Mouse (Mus musculus): ENCODE measurements around the gene Slco3a1.

Gene Slco3a1

DNA sequence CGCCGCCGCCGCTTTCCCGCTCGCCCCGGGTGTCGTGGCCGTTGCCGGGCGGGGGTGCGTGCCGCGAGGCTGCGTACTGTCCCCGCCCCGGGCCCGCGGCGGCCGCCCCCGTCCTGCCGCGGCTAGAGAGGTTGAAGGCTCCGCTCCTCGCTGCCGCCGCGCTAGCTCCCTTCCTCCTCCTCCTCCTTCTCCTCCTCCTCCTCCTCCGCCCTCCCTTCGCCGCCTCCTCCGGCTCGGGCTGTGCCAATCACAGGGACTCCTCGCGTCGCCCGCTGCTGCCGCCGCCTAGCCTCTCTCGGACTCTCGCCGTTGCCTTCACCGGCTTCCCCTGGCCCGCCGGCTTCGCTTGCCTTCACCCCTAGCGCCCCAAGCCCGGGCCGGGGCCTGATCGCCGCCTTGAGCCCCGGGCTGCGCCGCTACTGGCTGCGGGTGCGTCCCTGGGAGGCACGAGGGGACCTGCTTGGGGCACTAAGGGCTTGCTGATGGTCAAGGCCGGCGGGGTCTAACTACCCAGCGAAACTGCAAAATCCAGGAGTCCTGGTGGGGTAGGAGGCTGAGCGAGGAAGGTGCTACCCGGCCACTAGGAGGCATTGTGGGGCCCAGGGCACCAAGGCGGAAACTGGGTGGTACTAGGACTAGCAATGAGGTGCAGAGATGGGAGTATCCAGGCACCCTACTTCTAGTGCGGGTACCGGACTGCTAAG is at the start of gene Slco3a1:
Gene Slco3a1 (minus strand): TSS at position 173 of the 704 bp plus-strand sequence.
- in situ Hi-C loops (cut with MboI; ENCODE audit: unreplicated experiment in 2 of 2): no loop called here

DNA sequence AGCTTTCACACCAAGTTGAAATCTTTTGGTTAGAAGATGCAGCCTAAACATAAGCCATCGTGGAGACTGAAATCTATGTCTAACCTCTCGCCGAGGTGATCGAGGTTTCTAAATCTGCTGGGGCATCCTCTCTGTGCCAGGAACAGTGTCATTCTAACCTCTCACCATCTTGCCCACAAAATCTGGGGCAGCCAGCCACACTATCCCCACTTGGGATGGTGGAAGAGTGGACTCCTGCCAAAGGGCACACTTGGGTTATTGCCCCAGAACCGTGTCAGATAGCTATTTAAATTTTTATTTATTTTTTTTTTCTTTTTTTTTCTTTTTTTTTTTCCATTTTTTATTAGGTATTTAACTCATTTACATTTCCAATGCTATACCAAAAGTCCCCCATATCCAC is 46.4 kb upstream of the Slco3a1 start:
- in situ Hi-C loops (cut with MboI; ENCODE audit: unreplicated experiment in 2 of 2): no loop called here

DNA sequence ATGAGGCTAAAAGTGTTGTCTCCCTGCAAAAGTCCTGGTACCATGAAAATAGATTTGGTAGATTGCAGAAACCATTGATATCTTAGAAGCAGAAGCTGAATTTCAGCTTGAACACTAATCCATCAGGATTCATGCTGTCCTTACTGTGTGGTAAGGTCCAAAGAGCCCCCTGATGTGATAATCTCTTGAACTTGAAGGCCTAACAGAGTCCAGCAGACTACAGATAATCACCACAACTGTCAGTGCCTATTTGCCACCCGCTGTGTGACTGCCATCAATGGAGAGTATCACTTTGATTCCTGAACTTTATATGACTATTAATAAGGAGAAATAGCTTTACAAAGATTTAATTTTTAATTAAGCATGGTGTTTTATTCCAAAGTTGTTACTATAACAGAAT is 24.8 kb upstream of the Slco3a1 start:
- in situ Hi-C loops (cut with MboI; ENCODE audit: unreplicated experiment in 2 of 2): no loop called here

DNA sequence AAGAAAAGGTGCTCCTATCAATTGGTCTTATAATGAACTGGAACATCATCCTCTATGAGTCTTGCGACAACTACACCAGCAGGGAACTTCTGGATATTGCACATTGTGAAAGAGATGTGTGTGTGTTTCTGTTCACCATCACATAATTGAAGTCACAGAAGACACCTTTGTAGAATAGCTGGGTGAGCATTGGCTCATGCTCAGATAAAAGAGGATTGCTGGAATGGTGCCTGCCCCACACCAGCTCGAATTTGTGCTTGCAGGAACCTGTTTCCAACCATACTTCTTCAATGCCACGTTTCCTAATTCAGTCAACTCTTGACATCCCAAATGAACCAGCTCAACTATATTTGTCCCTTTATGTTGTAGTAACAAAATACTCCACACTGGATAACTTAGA is 21.1 kb upstream of the Slco3a1 start:
- in situ Hi-C loops (cut with MboI; ENCODE audit: unreplicated experiment in 2 of 2): no loop called here

- in situ Hi-C loops (cut with MboI; ENCODE audit: unreplicated experiment in 2 of 2): no loop called here
These were observed 836 bp upstream of the Slco3a1 start for GRCm38 (mm10) chr7:74555416-74555815.

DNA sequence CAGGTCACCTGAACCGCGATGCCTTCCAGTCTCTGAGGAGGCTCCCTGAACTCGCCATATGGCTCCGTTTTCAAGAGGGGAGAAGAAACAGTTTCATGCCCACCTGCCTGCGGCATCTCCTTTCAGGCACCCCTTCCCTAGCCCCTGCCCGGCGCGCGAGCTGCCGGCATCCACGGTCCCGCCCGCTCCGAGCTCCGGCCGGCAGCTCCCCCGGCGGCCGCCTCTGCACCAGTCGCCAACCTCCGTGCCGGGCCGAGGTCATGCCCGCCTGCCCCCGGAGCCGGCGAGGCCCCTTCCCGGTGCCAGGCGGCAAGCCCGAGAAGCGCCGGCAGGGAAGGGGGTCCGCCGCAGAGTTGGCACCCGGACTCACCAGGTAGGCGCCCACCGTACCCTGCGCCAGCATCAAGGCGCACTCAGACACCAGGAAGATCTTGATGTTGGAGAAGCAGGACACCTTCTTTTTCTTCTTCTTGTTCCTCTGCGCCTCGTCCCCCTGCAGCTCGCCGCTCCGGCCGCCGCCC is 479 bp downstream of the Slco3a1 start:
- in situ Hi-C loops (cut with MboI; ENCODE audit: unreplicated experiment in 2 of 2): no loop called here

- in situ Hi-C loops (cut with MboI; ENCODE audit: unreplicated experiment in 2 of 2): no loop called here
These were observed 1.4 kb downstream of the Slco3a1 start for GRCm38 (mm10) chr7:74553111-74553650.

DNA sequence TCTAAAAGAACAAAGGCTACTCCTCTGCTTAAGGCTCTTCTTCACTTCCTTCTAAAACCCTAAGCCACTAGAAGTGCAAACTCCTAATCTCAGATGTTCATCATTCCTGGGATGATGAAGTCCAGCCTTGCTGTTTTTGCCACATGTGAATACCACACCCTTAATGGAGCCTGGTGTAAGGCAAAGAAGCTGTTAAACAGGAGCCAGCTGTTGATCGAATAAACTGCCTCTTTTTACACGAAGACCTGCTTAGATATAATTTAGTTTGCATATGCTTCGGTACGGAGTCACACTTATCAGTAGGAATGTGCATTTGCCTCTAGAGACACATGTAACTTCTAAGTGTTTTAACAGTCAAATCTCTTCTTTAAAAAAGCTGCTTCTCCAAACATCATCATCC is 2.0 kb downstream of the Slco3a1 start:
- in situ Hi-C loops (cut with MboI; ENCODE audit: unreplicated experiment in 2 of 2): no loop called here

DNA sequence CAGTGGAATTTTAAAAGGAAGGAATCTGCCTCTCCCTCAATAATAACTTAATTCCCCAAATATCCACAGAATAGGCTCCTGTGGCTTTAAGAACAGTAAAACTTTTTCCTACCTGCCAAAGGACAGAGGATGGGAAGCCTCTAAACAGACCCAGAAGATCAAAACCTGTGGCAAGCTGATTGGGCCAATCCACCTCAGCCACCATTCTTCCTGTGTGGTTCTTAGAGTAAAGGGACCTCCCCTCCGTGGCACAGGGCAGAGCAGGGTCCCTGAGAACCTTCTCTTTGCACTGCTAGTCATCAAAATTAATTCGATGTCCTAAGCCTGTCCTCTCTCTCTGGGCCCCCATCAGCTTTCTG is 2.6 kb downstream of the Slco3a1 start:
- in situ Hi-C loops (cut with MboI; ENCODE audit: unreplicated experiment in 2 of 2): no loop called here

DNA sequence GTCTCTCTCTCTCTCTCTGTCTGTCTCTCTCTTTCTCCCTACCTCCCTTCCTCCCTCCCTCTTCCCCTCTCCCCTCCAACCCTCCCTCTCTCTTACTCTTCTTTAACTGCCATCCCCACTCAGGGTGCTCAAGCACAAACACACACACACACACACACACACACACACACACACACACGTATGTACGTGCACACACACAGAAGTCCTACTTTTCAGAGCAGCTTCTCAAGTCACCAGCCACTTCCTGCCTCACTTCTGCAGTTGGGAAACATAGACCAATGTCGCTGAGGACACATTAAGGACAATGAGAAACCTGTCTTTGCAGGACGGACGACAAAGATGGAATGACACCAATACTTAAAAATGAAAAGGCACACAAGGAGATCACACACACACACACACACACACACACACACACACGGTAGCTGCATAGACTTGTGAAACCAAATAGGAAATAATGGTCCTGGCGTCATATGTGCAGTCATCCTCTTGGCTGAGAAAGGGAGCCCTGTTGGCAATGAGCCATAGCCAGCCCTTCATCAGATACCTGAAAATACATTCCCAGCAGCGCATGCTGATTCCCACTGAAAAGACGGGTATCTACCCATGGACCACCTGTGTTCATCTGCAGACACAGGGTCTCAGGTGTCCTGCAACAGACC is 3.1 kb downstream of the Slco3a1 start:
- in situ Hi-C loops (cut with MboI; ENCODE audit: unreplicated experiment in 2 of 2): no loop called here

DNA sequence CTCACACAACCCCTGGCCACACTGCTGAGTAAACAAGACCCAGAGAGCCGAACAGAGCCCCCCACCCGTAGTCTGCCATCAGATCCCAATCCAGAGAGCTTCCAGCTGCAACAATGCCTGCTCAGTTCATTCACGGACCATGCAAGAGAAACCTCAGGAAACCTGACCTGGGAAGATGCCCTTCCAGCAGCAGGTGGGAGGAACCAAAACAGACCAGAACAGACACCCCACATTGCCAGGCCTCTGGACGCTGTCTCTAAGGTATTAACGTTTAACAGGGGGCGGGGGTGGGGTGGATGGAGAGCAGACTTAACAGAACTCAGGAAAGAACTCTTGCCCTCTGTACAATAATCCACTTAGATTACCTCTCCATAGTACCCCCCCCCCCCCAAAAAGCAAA is 4.9 kb downstream of the Slco3a1 start:
- in situ Hi-C loops (cut with MboI; ENCODE audit: unreplicated experiment in 2 of 2): no loop called here

DNA sequence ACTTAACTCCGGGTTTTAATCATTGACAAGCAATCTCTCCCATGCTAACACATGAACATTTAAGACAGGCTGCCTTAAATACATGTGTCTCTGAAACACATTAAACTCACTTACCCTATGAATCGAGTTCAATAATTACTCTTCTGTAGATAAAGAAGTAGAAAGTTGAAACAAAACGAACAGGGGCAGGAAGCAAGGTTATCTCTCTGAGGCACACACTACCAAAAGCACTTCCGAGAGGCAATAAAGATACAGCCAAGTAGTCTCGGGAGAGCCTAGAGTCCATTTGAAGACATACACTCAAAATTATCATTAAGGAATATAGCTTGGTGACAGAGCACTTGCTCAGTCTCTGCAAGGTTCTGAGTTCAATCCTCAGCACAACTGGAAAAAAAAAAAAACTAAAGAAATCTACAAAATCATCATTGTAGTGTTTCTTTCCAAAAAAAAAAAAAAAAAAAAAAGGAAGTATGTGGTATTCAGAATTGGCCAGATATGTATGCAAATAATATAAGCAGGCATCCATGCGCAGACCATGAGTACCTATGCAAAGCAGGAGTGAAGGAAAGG is 5.5 kb downstream of the Slco3a1 start:
- in situ Hi-C loops (cut with MboI; ENCODE audit: unreplicated experiment in 2 of 2): no loop called here

GRCm38 (mm10) chr7:74546691-74547090 is 7.9 kb downstream of the Slco3a1 start:
- in situ Hi-C loops (cut with MboI; ENCODE audit: unreplicated experiment in 2 of 2): no loop called here

GRCm38 (mm10) chr7:74545498-74545990 is 9.0 kb downstream of the Slco3a1 start:
- in situ Hi-C loops (cut with MboI; ENCODE audit: unreplicated experiment in 2 of 2): no loop called here

GRCm38 (mm10) chr7:74544306-74544705 is 10.3 kb downstream of the Slco3a1 start:
- in situ Hi-C loops (cut with MboI; ENCODE audit: unreplicated experiment in 2 of 2): no loop called here

- in situ Hi-C loops (cut with MboI; ENCODE audit: unreplicated experiment in 2 of 2): no loop called here
These were observed 12.6 kb downstream of the Slco3a1 start for GRCm38 (mm10) chr7:74541958-74542357.

DNA sequence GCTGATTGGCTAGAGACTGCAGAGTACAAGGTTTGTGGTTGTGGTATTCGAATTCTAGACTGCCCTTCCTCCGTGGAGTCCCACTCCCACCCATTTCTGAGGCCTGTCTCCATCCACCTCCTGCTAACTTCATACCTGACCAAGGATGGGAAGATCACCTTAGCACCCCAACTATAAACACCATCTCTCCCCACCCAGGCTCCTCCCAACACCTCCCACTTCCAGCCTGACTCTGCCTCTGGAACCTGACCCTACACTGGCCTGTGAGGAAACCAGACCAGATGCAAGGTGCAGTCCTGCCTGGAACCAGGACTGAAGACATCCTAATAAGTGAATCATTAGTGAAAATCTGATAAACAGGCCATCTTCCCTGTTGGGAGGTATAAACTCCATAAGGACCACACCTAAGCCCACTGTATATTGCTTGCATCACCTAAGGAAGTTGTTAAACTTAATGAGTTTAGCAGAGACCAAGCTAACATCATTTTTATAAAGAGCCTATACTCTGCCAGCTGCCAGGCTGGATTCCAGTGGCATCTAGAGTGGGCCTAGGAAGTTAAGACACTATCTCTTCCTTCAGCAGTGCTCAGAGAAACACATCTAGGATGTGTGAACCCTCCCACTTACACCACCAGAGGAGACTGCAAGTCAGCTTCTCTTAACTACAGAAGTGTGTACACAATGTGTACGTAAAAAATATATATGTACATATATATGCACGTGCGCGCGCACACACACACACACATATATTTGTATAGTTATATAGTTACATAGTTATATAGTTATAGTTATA is 13.5 kb downstream of the Slco3a1 start:
- in situ Hi-C loops (cut with MboI; ENCODE audit: unreplicated experiment in 2 of 2): no loop called here

DNA sequence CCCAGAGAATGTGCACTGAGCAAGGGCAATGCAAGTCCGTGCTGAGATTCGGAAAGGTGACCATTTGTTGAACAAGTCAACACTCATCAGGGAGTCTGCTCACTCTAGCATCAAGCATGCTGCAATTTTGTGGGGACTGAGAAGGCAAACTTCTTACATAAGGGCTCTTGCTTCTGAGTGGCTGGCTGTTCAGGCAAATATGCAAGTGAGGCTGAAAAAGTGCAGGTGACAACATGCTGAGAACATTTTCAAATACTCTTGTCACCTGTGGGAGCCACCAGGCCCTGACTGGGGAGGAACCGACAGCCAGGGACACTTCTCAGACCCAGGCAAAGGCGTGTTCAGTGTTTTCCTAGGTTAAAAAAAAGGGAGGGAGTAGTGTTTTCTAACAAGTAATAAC is 18.4 kb downstream of the Slco3a1 start:
- in situ Hi-C loops (cut with MboI; ENCODE audit: unreplicated experiment in 2 of 2): no loop called here

DNA sequence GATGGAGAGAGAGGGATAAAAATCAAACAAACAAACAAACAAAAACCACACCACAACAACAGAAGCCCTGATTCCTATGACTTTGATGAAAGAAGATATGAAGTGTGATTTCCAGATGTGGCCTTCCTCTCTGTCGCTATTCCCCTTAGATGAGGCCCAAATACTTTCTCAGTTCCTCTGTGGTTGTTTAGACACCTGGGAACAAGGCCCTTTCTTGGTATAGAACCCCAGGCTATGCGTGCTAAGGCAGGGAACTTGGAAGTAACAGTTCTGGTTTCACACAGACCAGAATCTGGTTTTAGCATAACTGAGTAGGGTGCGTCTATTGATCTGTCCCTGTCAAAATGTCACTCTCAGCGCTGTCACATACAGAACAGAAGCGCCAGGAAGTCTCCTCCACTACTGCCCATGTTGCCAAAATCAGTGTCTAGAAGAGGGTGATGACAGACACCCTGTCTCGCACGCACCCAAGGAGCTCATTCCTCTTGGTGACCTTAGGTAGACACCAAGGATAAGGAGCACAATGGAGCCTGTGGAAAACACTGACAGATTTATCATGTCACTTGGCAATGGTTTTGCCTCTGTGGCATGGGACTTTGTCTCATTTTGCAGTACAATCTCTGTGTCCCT is 23.0 kb downstream of the Slco3a1 start:
- in situ Hi-C loops (cut with MboI; ENCODE audit: unreplicated experiment in 2 of 2): no loop called here

- in situ Hi-C loops (cut with MboI; ENCODE audit: unreplicated experiment in 2 of 2): no loop called here
These were observed 24.7 kb downstream of the Slco3a1 start for GRCm38 (mm10) chr7:74529877-74530276.
